Comparison of ENCODE assay signal across 19 mouse cellular contexts in the genomic region with DNA sequence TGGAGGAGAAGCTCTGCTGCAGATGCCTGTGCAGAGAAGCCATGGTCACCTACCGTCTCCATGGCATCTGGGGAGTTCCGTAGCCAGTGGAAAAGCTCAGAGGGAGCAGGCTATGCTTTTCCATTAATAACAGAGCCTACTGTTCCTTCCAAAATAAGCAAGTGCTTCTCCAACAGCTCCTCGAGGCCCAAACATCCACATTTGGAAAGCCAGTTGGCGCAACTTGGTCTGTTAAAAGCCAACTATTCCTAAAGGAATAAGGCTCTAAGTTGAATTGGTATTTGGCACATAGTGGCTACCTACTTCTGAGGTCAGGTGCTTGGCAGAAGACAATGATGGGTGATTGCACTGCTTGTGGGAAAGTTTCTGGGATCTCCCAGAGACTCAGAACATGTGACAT.
"Had no signal": no experiment of that assay in that cellular context is flagged by ENCODE, and none has a peak within 500 bp of the region (broad histone marks: within the 10 kb centered on the region; RNA-seq: fewer than 3 reads in every experiment).

No protein-coding gene starts in this region.

- H3K36me3 ChIP-seq: liver, embryonic 13.5 days; midbrain, embryonic 12.5 days had no signal

- H3K9me3 ChIP-seq: liver, embryonic 13.5 days; midbrain, embryonic 12.5 days; midbrain, embryonic 15.5 days; neural tube, embryonic 12.5 days; neural tube, embryonic 15.5 days had no signal

- H3K27ac ChIP-seq: left cerebral cortex, adult 2 months; liver, embryonic 13.5 days; macrophage; midbrain, embryonic 12.5 days; midbrain, embryonic 15.5 days; neural tube, embryonic 12.5 days; neural tube, embryonic 15.5 days; stomach, postnatal 0 days had no signal

- H3K4me3 ChIP-seq: left cerebral cortex, adult 2 months; liver, embryonic 13.5 days; midbrain, embryonic 12.5 days; midbrain, embryonic 15.5 days; neural tube, embryonic 12.5 days; neural tube, embryonic 15.5 days had no signal

- H3K9ac ChIP-seq: liver, embryonic 13.5 days; midbrain, embryonic 12.5 days; midbrain, embryonic 15.5 days; neural tube, embryonic 12.5 days; neural tube, embryonic 15.5 days had no signal

- H3K4me1 ChIP-seq: liver, embryonic 13.5 days; midbrain, embryonic 12.5 days; midbrain, embryonic 15.5 days; neural tube, embryonic 15.5 days had no signal

- DNase-seq: kidney, postnatal 10 days; kidney, postnatal 36 days; layer of hippocampus, postnatal 36 days; liver, embryonic 13.5 days; lung, adult 2 months; lung, postnatal 14 days; right cerebral cortex, adult 18-20 months; right cerebral cortex, postnatal 14 days; right cerebral cortex, postnatal 4 days; thymus, adult 2 months; thymus, postnatal 14 days; thymus, postnatal 4 days had no signal

- H3K27me3 ChIP-seq: liver, embryonic 13.5 days; midbrain, embryonic 12.5 days; midbrain, embryonic 15.5 days; neural tube, embryonic 12.5 days; neural tube, embryonic 15.5 days had no signal

- ATAC-seq: midbrain, embryonic 15.5 days had no signal

- H3K4me2 ChIP-seq: liver, embryonic 13.5 days; midbrain, embryonic 12.5 days; midbrain, embryonic 15.5 days; neural tube, embryonic 12.5 days; neural tube, embryonic 15.5 days had no signal
